Mouse (Mus musculus): Measurements from ENCODE around the gene Calr.

GRCm38 (mm10) chr8:84811303-84811702, 35.4 kb downstream of the Calr start:
- TF ChIP-seq POLR2A (IDR thresholded peaks at IDR 0.05; ENCODE audit: borderline replicate concordance, low read depth, low read length) (no peak), CTCF (IDR thresholded peaks at IDR 0.05; ENCODE audit: low read depth, low read length) (no peak)

All from bone marrow macrophage, adult 2 months (primary cell).